Comparison of ENCODE assay signal across 2 mouse cellular contexts in genomic region chr8:69940386-69940785, GRCm38 (mm10).
TF ChIP-seq lines count a peak whose summit lies in the region.

No protein-coding gene starts in this region.

TF ChIP-seq in ES-E14, 5 proteins besides CTCF, POLR2A, EP300 and RAD21 (continued from another document):
- TF ChIP-seq HCFC1 (IDR thresholded peaks at IDR 0.05; ENCODE audit: borderline replicate concordance, insufficient read depth, low read length) (no peak), ZC3H11A (IDR thresholded peaks at IDR 0.05; ENCODE audit: borderline replicate concordance, low read depth, low read length) (no peak), ZNF384 (IDR thresholded peaks at IDR 0.05; ENCODE audit: low read depth, low read length) (no peak)
TF ChIP-seq in ES-E14: peak in this region for 0.

TF ChIP-seq in myocyte, 11 proteins besides CTCF, POLR2A, EP300 and RAD21 (continued from another document):
- no peak for TF ChIP-seq MYOG (IDR thresholded peaks at IDR 0.05; ENCODE audit: control insufficient read depth in 1 of 3, insufficient read depth in 1 of 3, insufficient read length in 2 of 3, low read depth in 2 of 3)
- TF ChIP-seq MAX (IDR thresholded peaks at IDR 0.05; ENCODE audit: low read depth), result no peak
- no peak for TF ChIP-seq SRF (IDR thresholded peaks at IDR 0.05; ENCODE audit: control insufficient read depth, insufficient read length, low read depth)
- TF ChIP-seq POLR2AphosphoS2 (IDR thresholded peaks at IDR 0.05; ENCODE audit: insufficient read length, low read depth), result no peak
- TF ChIP-seq E2F4 (IDR thresholded peaks at IDR 0.05; ENCODE audit: insufficient read depth), result no peak
TF ChIP-seq in myocyte: peak in this region for 0.
